Mouse (Mus musculus) thymus, postnatal 25 days (tissue): ENCODE results near the gene Cmtm2a.
"Not testable (repeated sequence)": the region's sequence is repeated elsewhere in the genome, so short reads cannot be mapped to it uniquely, and the experiment has no call there.

Experiments
- DNase-seq: peaks from one replicate; pipeline ENCODE4 v3.0.0; 2022

Gene Cmtm2a

GRCm38 (mm10) chr8:104293081-104293480 lies at the start of gene Cmtm2a:
Gene Cmtm2a (minus strand): TSS chr8:104293181.
- not testable (repeated sequence) for DNase-seq

- no peak for DNase-seq
Measured at GRCm38 (mm10) chr8:104342426-104342825, 49.4 kb upstream of the Cmtm2a start.

- DNase-seq: no peak
Measured at GRCm38 (mm10) chr8:104341678-104342077, 48.7 kb upstream of the Cmtm2a start.

- DNase-seq: no peak
Measured at GRCm38 (mm10) chr8:104341106-104341561, 48.2 kb upstream of the Cmtm2a start.

- DNase-seq: peak; percentile 82
Measured at GRCm38 (mm10) chr8:104340233-104341105, 47.5 kb upstream of the Cmtm2a start.

GRCm38 (mm10) chr8:104339983-104340232 lies 46.9 kb upstream of the Cmtm2a start:
- no peak for DNase-seq

- DNase-seq: no peak
Measured at GRCm38 (mm10) chr8:104339229-104339982, 46.4 kb upstream of the Cmtm2a start, which contains the start of gene Cmtm3. Gene Cmtm3 (plus strand): TSS chr8:104339410.

- peak; percentile 21 for DNase-seq
Measured at GRCm38 (mm10) chr8:104337890-104338289, 44.9 kb upstream of the Cmtm2a start.

GRCm38 (mm10) chr8:104336806-104337205 lies 43.8 kb upstream of the Cmtm2a start:
- no peak for DNase-seq

- no peak for DNase-seq
Measured at GRCm38 (mm10) chr8:104334196-104334595, 41.2 kb upstream of the Cmtm2a start.

GRCm38 (mm10) chr8:104333786-104334185 lies 40.8 kb upstream of the Cmtm2a start:
- DNase-seq: no peak

GRCm38 (mm10) chr8:104332665-104333631 lies 40.0 kb upstream of the Cmtm2a start:
- no peak for DNase-seq

- not testable (repeated sequence) for DNase-seq
Measured at GRCm38 (mm10) chr8:104321930-104322329, 28.9 kb upstream of the Cmtm2a start, which contains the start of gene Cmtm2b. Gene Cmtm2b (plus strand): TSS chr8:104322230.

GRCm38 (mm10) chr8:104321267-104321666 lies 28.3 kb upstream of the Cmtm2a start, which contains the start of gene Gm11020:
Gene Gm11020 (plus strand): TSS chr8:104321567.
- DNase-seq: not testable (repeated sequence)

- DNase-seq: no peak
Measured at GRCm38 (mm10) chr8:104313311-104313710, 20.3 kb upstream of the Cmtm2a start.

GRCm38 (mm10) chr8:104312023-104312422 lies 19.0 kb upstream of the Cmtm2a start:
- not testable (repeated sequence) for DNase-seq

GRCm38 (mm10) chr8:104309441-104310155 lies 16.6 kb upstream of the Cmtm2a start, which contains the start of the genes Gm45711 and Cmtm1:
Gene Gm45711 (minus strand): TSS chr8:104310081.
Gene Cmtm1 (minus strand): TSS chr8:104310145.
- not testable (repeated sequence) for DNase-seq

- not testable (repeated sequence) for DNase-seq
Measured at GRCm38 (mm10) chr8:104308341-104308740, 15.4 kb upstream of the Cmtm2a start.

- no peak for DNase-seq
Measured at GRCm38 (mm10) chr8:104304962-104305361, 12.0 kb upstream of the Cmtm2a start.

GRCm38 (mm10) chr8:104302536-104302935 lies 9.6 kb upstream of the Cmtm2a start:
- DNase-seq: not testable (repeated sequence)

GRCm38 (mm10) chr8:104301577-104301976 lies 8.6 kb upstream of the Cmtm2a start:
- not testable (repeated sequence) for DNase-seq

GRCm38 (mm10) chr8:104294396-104294795 lies 1.4 kb upstream of the Cmtm2a start:
- DNase-seq: no peak
